Mouse (Mus musculus): ENCODE results near the gene Hist1h3f.

- TF ChIP-seq POLR2A (IDR thresholded peaks at IDR 0.05; ENCODE audit: control insufficient read depth, low read depth, low read length) (no peak), CTCF (IDR thresholded peaks at IDR 0.05; ENCODE audit: control insufficient read depth, insufficient read depth, insufficient replicate concordance, low read depth, low read length) (no peak)
Observed at GRCm38 (mm10) chr13:23498653-23499052, 45.2 kb upstream of the Hist1h3f start.
